Mouse (Mus musculus) gastrocnemius, postnatal 25 days (tissue): ENCODE results near the gene Vmn1r171. TPM values are rescaled to one million over a fixed set of nuclear protein-coding genes. Genes with fewer than 3 reads are reported as not detected.
"Not testable (repeated sequence)": the region's sequence is repeated elsewhere in the genome, so short reads cannot be mapped to it uniquely, and the experiment has no call there.

Experiments used
- DNase-seq: peaks from one replicate; pipeline ENCODE4 v3.0.0; 2022
- long read RNA-seq, 2 experiments: library from polyadenylated mRNA; stranded (forward); transcript quantifications; one replicate each; pipeline ENCODE4 v2.0.0; 2021
- total RNA-seq, 2 experiments: library from RNA; stranded (reverse); gene quantifications; 1 replicate in 1 of 2; 2 replicates in 1 of 2; pipeline ENCODE4 v1.2.3; 2021

Gene Vmn1r171
- total RNA-seq = not detected
- long read RNA-seq, experiment 1 = 0 reads
- long read RNA-seq, experiment 2 = 0 reads

- no peak for DNase-seq
These were observed at the start of gene Vmn1r171 for GRCm38 (mm10) chr7:23630422-23630821. Gene Vmn1r171, plus strand, starts transcription at chr7:23630722.

GRCm38 (mm10) chr7:23605875-23606274 is 24.6 kb upstream of the Vmn1r171 start, which contains the start of gene Vmn1r170:
Gene Vmn1r170, plus strand, starts transcription at chr7:23606175.
- not testable (repeated sequence) for DNase-seq

GRCm38 (mm10) chr7:23658016-23658415 is 27.5 kb downstream of the Vmn1r171 start, which contains the start of gene Vmn1r172:
Gene Vmn1r172, plus strand, starts transcription at chr7:23658316.
- DNase-seq = no peak

Other genes with a start within 250 kb of the Vmn1r171 start
- gene Nlrp5, start 244.8 kb upstream of the Vmn1r171 start, total RNA-seq = under 1 TPM in 1 of 2 experiments, not detected in 1; 0.10 TPM
- gene Vmn1r167, start 123.5 kb upstream of the Vmn1r171 start, total RNA-seq = not detected
- not detected for gene Vmn1r168, start 91.0 kb upstream of the Vmn1r171 start, total RNA-seq
- not detected for gene Vmn1r169, start 55.2 kb upstream of the Vmn1r171 start, total RNA-seq
- gene Vmn1r170, start 24.5 kb upstream of the Vmn1r171 start, total RNA-seq = not detected
- gene Vmn1r172, start 27.6 kb downstream of the Vmn1r171 start, total RNA-seq = not detected
- not detected for gene Vmn1r173, start 70.0 kb downstream of the Vmn1r171 start, total RNA-seq
- gene Vmn1r174, start 121.5 kb downstream of the Vmn1r171 start, total RNA-seq = not detected
- not detected for gene Vmn1r175, start 179.9 kb downstream of the Vmn1r171 start, total RNA-seq
- not detected for gene Vmn1r176, start 206.7 kb downstream of the Vmn1r171 start, total RNA-seq
- not detected for gene Vmn1r177, start 235.7 kb downstream of the Vmn1r171 start, total RNA-seq